Mouse (Mus musculus) myocyte (in vitro differentiated cells): ENCODE results near the gene Actc1.

Experiments
- POLR2A ChIP-seq: IDR thresholded peaks from one replicate; pipeline ENCODE4 v1.6.1; 2011; ENCODE audit warnings: low read depth, mild to moderate bottlenecking, control low read depth, moderate library complexity; ENCODE audit not compliant: insufficient read length
- POLR2AphosphoS2 ChIP-seq: IDR thresholded peaks from one replicate; pipeline ENCODE4 v1.6.1; 2011; ENCODE audit warnings: low read depth, control low read depth; ENCODE audit not compliant: insufficient read length

DNA sequence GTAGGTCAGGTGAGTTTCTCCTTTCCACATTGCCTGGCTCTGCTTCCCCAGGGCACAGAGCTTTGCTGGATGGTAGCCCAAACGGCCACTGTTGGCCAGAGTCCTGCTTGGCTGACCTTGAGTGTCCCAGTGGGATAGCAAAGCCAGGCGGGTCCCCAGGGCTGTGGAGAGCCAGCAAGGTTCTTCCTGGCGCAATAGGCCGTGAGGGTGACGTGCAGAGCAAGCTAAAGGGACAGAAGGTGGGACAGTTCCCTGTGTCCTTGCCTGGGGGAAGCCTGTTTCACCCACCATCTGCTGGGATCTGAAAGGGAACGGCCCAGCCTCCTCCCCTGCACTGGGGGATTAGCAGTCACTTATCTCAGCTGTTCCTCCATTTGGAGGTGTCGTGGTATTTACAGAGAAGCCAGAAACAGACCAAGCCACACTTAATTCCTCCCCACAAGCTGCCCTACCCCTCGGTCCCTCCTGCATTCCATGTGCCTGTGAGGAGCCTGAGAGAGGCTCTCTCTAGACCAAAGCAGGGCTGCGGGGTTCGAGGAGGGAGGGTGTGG is 4.0 kb upstream of the Actc1 start:
- TF ChIP-seq POLR2A, result peak; percentile 21
- TF ChIP-seq POLR2AphosphoS2, result no peak
